Mouse (Mus musculus): ENCODE data around the gene Rpn2. TPM values are rescaled to one million over a fixed set of nuclear protein-coding genes. Genes with fewer than 3 reads are reported as not detected.
A peak's percentile ranks its signal among the peaks of the same experiment; 100 is the strongest.

Gene Rpn2
- polyA plus RNA-seq, 1 experiment from 2014 or later, result 341 TPM

DNA sequence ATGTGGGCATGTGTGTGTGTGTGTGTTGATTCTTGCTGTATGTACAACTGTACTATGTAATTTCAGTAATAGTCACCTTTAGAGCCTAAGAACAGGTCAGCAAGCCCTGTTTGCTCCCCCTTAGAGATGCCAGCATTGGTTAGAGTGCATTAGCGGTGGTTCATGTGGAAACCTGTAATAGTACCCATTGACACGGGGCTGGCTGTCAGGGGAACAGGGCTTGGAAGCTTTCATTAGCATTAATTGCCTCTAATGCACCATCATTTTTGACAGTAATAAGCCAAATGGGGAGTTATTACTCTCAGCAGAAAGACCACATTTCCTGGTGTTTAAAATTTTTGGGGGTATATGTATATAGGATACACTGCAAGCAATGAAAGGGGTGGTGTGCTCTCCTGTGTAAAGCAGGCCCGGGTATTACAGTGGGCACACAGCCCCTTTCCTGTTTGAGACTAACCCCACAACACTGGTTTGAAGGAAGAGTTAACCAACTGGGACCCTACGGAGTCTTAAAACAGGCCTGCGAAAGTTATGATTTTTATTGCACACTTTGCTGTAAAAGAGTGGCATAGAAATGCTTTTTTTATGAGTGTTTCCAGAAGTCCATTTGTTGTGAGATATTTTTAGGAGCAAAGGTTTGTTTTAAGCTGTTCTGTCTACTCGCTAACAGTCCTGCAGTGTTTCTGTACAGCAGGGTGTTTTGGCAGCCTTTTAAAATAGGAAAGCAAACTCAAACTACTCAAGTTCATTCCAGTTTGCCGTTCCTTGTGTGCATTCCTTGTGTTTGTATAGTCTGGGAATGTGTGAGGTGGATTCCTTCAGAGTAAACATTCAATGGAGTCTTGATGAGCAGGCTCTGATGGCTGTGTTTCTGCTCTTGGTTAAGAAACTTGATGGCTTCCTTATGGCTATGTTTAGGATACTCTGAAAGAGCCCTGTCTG is 27.5 kb downstream of the Rpn2 start:
- Histone ChIP-seq H3K4me3 (replicated peaks; ENCODE audit: low read length) (no peak overlapping the region), H3K27me3 (ENCODE audit: control insufficient read depth, insufficient read depth, low read length) (no peaks in the 10 kb centered on the region), H3K36me3 (ENCODE audit: control insufficient read depth, insufficient read depth, low read length) (peaks cover 23% of the 10 kb centered on the region), H3K27ac (ENCODE audit: low read length) (peak overlapping the region; percentile 73), H3K9ac (ENCODE audit: low read length) (no peak overlapping the region), H3K4me2 (ENCODE audit: low read depth, low read length) (no peak overlapping the region), H3K9me3 (replicated peaks; ENCODE audit: control insufficient read depth, low read length) (no peaks in the 10 kb centered on the region), H3K4me1 (ENCODE audit: control insufficient read depth, insufficient read depth, low read length) (peaks cover 12% of the 10 kb centered on the region)
- peak; percentile 78 for ATAC-seq (ENCODE audit: insufficient read depth, low FRiP score)
- WGBS, result 44% methylated on average over 7 of the region's 7 CpGs

DNA sequence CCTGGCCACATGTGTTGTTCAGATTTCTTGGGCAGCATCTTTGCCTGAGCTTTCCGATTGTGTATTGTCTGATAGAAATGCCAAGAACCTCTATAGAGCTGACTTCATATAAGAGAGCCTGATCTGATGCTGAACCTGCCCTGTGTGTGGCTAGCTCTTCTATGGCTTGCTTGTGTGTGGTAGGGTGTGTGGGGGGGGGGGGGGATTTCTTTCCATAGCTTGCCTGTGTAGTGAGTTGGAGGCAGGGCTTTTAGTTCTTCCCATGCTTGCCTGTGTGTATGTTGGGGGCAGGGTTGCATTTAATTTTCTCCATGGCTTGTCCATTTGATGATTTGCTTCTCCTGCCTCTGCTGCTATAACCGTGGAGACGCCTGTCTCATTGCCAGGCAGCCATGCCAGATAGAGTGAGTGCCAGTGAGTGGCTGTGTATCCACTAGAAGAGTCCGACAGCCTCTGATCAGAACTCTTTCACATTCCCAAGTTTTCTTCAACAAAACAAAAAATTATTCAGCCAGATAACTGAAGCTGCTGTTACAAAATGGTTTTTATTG is 29.0 kb downstream of the Rpn2 start:
- no peak for ATAC-seq (ENCODE audit: insufficient read depth, low FRiP score)
- 70% methylated on average over 4 of the region's 4 CpGs for WGBS
- peaks cover 12% of the 10 kb centered on the region for H3K4me1 ChIP-seq (ENCODE audit: control insufficient read depth, insufficient read depth, low read length)
- no peak overlapping the region for H3K9ac ChIP-seq (ENCODE audit: low read length)
- H3K4me3 ChIP-seq (replicated peaks; ENCODE audit: low read length), result no peak overlapping the region
- H3K9me3 ChIP-seq (replicated peaks; ENCODE audit: control insufficient read depth, low read length), result no peaks in the 10 kb centered on the region
- H3K27ac ChIP-seq (ENCODE audit: low read length), result peak overlapping the region; percentile 60
- no peak overlapping the region for H3K4me2 ChIP-seq (ENCODE audit: low read depth, low read length)
- H3K36me3 ChIP-seq (ENCODE audit: control insufficient read depth, insufficient read depth, low read length), result peaks cover 16% of the 10 kb centered on the region
- H3K27me3 ChIP-seq (ENCODE audit: control insufficient read depth, insufficient read depth, low read length), result no peaks in the 10 kb centered on the region

DNA sequence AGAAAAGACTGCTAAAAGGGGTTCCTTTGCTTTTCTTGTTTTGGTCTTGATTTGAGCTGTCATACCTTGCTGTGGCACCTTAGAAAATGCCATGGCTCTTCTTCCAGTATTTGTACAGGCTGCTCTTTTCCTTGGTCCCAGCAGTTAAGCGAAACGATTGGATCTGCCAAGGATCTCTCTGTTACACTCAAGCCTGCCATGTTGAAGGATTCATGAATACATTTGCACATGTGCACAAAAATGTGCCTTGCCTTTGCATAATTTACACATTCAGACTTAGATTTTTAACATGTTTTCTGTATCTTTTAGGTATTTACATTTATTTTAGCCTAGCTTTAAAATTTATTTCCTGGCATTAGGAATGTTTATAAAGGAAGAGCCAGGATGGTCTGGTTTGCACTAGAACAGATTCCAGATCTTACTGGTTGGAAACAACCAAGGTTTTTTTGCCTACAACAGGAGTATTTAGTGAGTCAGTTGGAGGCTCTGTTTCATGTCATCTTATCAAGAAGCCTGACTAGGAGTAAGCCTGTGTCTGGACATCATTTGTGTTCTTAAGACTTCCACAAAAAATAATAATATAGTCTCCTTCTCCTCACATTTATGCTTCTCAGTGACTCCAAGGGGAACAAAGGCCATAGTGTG is 29.6 kb downstream of the Rpn2 start:
- H3K36me3 ChIP-seq (ENCODE audit: control insufficient read depth, insufficient read depth, low read length), result peaks cover 18% of the 10 kb centered on the region
- H3K9me3 ChIP-seq (replicated peaks; ENCODE audit: control insufficient read depth, low read length), result no peaks in the 10 kb centered on the region
- no peaks in the 10 kb centered on the region for H3K27me3 ChIP-seq (ENCODE audit: control insufficient read depth, insufficient read depth, low read length)
- H3K4me3 ChIP-seq (replicated peaks; ENCODE audit: low read length), result no peak overlapping the region
- no peak overlapping the region for H3K4me2 ChIP-seq (ENCODE audit: low read depth, low read length)
- H3K4me1 ChIP-seq (ENCODE audit: control insufficient read depth, insufficient read depth, low read length), result peaks cover 12% of the 10 kb centered on the region
- H3K27ac ChIP-seq (ENCODE audit: low read length), result peak overlapping the region; percentile 60
- WGBS, result 71% methylated on average over 2 of the region's 2 CpGs
- no peak overlapping the region for H3K9ac ChIP-seq (ENCODE audit: low read length)
- ATAC-seq (ENCODE audit: insufficient read depth, low FRiP score), result peak; percentile 41; the same call in 1 of the 2 replicates

DNA sequence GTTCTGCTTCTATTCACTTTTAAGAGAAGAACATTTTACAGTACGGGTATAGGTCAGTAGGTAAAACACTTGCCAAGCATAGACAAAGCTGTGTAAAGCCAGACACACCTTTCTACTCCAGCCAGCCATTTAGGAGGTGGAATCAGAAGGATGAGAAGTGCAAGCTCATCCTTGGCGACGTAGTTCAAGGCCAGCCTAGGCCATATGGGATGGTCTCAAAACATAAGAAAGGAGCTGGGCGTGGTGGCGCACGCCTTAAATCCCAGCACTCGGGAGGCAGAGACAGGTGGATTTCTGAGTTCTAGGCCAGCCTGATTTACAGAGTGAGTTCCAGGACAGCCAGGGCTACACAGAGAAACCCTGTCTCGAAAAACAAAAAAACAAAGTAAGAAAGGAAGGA is 30.8 kb downstream of the Rpn2 start:
- no peak overlapping the region for H3K27ac ChIP-seq (ENCODE audit: low read length)
- H3K9ac ChIP-seq (ENCODE audit: low read length), result no peak overlapping the region
- WGBS, result 95% methylated on average over 8 of the region's 8 CpGs
- no peaks in the 10 kb centered on the region for H3K27me3 ChIP-seq (ENCODE audit: control insufficient read depth, insufficient read depth, low read length)
- H3K9me3 ChIP-seq (replicated peaks; ENCODE audit: control insufficient read depth, low read length), result no peaks in the 10 kb centered on the region
- H3K36me3 ChIP-seq (ENCODE audit: control insufficient read depth, insufficient read depth, low read length), result peaks cover 22% of the 10 kb centered on the region
- peaks cover 12% of the 10 kb centered on the region for H3K4me1 ChIP-seq (ENCODE audit: control insufficient read depth, insufficient read depth, low read length)
- H3K4me3 ChIP-seq (replicated peaks; ENCODE audit: low read length), result no peak overlapping the region
- H3K4me2 ChIP-seq (ENCODE audit: low read depth, low read length), result no peak overlapping the region
- ATAC-seq (ENCODE audit: insufficient read depth, low FRiP score), result no peak

DNA sequence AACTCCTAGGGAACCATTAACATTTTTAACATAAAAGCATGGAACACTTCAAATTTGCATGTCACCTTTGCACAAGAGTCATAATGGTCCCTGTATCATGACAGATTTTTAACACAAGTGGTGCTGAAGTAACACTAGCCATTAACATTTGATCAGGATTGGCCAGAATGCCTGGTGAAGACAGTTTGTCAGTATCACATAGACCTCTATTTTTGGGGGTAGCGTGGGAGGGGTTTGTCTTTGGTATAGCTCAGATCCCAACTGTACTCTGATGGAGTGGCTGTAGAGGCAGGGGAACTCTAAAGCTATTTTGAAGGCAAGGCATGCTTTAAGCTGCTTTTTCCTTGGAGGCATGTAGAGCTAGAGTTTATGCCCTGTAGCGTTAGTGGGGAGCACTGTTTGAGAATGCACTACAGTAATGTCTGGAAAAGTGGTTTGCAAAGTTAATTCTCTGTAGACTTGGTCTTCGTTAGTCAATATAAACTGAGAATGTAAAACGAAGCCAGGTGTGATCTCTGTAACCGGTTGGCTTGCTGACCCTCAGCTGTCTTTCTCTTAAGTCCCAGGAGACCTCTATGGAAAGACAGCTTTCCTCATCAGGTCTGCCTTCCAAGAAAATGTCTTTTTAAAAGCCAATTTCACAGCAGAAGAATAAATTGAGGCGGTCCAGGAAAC is 32.3 kb downstream of the Rpn2 start:
- Histone ChIP-seq H3K4me1 (ENCODE audit: control insufficient read depth, insufficient read depth, low read length) (peaks cover 5% of the 10 kb centered on the region), H3K9me3 (replicated peaks; ENCODE audit: control insufficient read depth, low read length) (no peaks in the 10 kb centered on the region), H3K4me2 (ENCODE audit: low read depth, low read length) (no peak overlapping the region), H3K36me3 (ENCODE audit: control insufficient read depth, insufficient read depth, low read length) (peaks cover 23% of the 10 kb centered on the region), H3K4me3 (replicated peaks; ENCODE audit: low read length) (no peak overlapping the region), H3K27ac (ENCODE audit: low read length) (no peak overlapping the region), H3K9ac (ENCODE audit: low read length) (no peak overlapping the region), H3K27me3 (ENCODE audit: control insufficient read depth, insufficient read depth, low read length) (no peaks in the 10 kb centered on the region)
- no peak for ATAC-seq (ENCODE audit: insufficient read depth, low FRiP score)
- WGBS, result 89% methylated on average over 6 of the region's 6 CpGs

DNA sequence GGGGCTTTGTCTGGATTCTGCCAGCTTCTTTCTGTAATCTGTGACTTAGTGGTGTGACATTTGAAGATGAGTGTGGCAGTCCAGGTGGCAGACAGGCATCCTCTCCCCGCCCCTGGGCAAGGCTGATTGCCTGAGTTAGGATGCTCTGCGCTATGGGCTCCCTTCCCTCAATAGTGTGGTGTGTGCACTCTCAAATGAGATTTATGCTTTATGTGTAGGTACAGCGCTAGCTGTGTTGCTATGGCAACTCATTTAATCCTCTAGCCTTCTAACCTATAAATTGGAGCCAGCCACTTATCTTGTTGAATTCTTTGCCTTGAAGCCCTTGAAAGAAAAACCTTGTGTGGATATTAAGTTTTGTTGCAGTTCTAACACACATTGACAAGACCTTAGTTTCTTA is 34.9 kb downstream of the Rpn2 start:
- WGBS, result 76% methylated on average over 3 of the region's 3 CpGs
- peaks cover 25% of the 10 kb centered on the region for H3K36me3 ChIP-seq (ENCODE audit: control insufficient read depth, insufficient read depth, low read length)

DNA sequence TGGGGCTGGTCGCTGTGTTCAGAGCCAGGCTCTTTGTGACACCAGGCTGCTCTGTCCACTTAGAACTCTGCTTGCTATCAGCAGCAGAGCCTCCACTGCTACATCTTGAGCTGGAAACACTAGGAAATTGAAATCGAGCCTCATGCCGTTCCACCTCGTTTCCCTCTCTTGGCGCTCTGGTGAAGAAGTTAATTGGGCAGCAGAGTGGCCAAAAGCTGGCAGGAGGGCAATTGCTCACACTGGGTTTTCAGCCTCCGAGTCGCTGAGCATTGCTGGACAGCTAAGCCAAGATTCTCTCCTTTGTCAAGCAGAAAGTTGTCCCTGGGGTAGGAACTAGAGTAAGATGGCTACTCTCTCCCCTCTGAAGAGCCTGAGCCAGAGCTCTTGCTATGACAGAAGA is 35.5 kb downstream of the Rpn2 start:
- no peaks in the 10 kb centered on the region for H3K4me1 ChIP-seq (ENCODE audit: control insufficient read depth, insufficient read depth, low read length)
- no peak overlapping the region for H3K27ac ChIP-seq (ENCODE audit: low read length)
- no peaks in the 10 kb centered on the region for H3K27me3 ChIP-seq (ENCODE audit: control insufficient read depth, insufficient read depth, low read length)
- no peak overlapping the region for H3K9ac ChIP-seq (ENCODE audit: low read length)
- no peak overlapping the region for H3K4me2 ChIP-seq (ENCODE audit: low read depth, low read length)
- WGBS, result 88% methylated on average over 7 of the region's 7 CpGs
- no peaks in the 10 kb centered on the region for H3K9me3 ChIP-seq (replicated peaks; ENCODE audit: control insufficient read depth, low read length)
- H3K36me3 ChIP-seq (ENCODE audit: control insufficient read depth, insufficient read depth, low read length), result peaks cover 22% of the 10 kb centered on the region
- ATAC-seq (ENCODE audit: insufficient read depth, low FRiP score), result no peak
- no peak overlapping the region for H3K4me3 ChIP-seq (replicated peaks; ENCODE audit: low read length)

More for the DNA sequence above, 34.9 kb downstream of the Rpn2 start:
- H3K27ac ChIP-seq (ENCODE audit: low read length), result no peak overlapping the region
- no peak overlapping the region for H3K4me2 ChIP-seq (ENCODE audit: low read depth, low read length)
- no peak for ATAC-seq (ENCODE audit: insufficient read depth, low FRiP score)
- no peaks in the 10 kb centered on the region for H3K9me3 ChIP-seq (replicated peaks; ENCODE audit: control insufficient read depth, low read length)
- no peak overlapping the region for H3K9ac ChIP-seq (ENCODE audit: low read length)
- no peak overlapping the region for H3K4me3 ChIP-seq (replicated peaks; ENCODE audit: low read length)
- no peaks in the 10 kb centered on the region for H3K27me3 ChIP-seq (ENCODE audit: control insufficient read depth, insufficient read depth, low read length)
- H3K4me1 ChIP-seq (ENCODE audit: control insufficient read depth, insufficient read depth, low read length), result no peaks in the 10 kb centered on the region

DNA sequence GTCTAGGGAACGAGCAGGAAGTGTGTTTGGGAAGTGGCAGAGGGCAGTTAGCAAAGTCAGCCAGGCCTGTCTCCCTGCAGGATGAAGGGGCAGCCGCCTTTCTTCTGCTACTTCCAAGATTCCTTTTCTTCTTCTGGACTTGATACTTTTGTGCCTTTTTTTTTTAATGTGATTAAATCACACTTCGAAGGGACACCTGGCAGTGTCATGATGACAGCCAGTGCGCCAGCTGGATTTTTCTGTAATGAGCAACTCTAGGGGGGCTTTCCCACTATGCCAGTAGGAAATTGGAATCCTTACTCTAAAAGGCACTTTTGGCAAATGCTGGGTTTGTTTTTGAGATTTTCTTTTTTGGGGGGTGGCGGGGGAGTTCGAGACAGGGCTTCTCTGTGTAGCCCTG is 36.7 kb downstream of the Rpn2 start:
- H3K27me3 ChIP-seq (ENCODE audit: control insufficient read depth, insufficient read depth, low read length), result no peaks in the 10 kb centered on the region
- H3K9ac ChIP-seq (ENCODE audit: low read length), result no peak overlapping the region
- H3K36me3 ChIP-seq (ENCODE audit: control insufficient read depth, insufficient read depth, low read length), result peaks cover 18% of the 10 kb centered on the region; the same call in 1 of the 2 replicates
- no peak overlapping the region for H3K27ac ChIP-seq (ENCODE audit: low read length)
- no peak for ATAC-seq (ENCODE audit: insufficient read depth, low FRiP score)
- no peaks in the 10 kb centered on the region for H3K9me3 ChIP-seq (replicated peaks; ENCODE audit: control insufficient read depth, low read length)
- no peaks in the 10 kb centered on the region for H3K4me1 ChIP-seq (ENCODE audit: control insufficient read depth, insufficient read depth, low read length)
- no peak overlapping the region for H3K4me2 ChIP-seq (ENCODE audit: low read depth, low read length)
- H3K4me3 ChIP-seq (replicated peaks; ENCODE audit: low read length), result no peak overlapping the region
- 88% methylated on average over 6 of the region's 6 CpGs for WGBS
